Mouse (Mus musculus): ENCODE data around the gene Pmpcb. TPM values are rescaled to one million over a fixed set of nuclear protein-coding genes. Genes with fewer than 3 reads are reported as not detected.
A peak's percentile ranks its signal among the peaks of the same experiment; 100 is the strongest.

Pmpcb gene
- polyA plus RNA-seq, 2 experiments: 34.2 to 47.9 TPM

DNA sequence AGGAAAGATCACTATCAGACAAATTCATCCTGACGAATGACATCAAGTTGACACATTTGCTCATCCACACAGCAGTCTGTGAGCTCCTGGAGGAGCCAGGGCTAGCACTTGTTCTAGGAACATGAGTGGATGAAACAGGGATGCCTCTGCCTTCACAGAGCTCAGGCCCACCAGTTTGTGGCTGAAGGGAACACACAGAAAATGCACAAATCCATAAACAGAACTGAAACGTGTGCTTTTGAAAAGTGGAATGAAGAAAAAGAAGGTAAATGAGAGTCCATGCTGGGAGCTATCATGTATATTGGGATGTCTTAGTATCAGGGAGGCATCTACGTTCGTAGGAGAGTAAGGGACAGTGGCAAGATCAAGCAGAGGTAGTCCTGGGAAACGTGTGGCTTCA is 7.8 kb upstream of the Pmpcb start:
- DNase-seq (ENCODE audit: low read depth in 3 of 3, low spot score in 3 of 3): no peak

DNA sequence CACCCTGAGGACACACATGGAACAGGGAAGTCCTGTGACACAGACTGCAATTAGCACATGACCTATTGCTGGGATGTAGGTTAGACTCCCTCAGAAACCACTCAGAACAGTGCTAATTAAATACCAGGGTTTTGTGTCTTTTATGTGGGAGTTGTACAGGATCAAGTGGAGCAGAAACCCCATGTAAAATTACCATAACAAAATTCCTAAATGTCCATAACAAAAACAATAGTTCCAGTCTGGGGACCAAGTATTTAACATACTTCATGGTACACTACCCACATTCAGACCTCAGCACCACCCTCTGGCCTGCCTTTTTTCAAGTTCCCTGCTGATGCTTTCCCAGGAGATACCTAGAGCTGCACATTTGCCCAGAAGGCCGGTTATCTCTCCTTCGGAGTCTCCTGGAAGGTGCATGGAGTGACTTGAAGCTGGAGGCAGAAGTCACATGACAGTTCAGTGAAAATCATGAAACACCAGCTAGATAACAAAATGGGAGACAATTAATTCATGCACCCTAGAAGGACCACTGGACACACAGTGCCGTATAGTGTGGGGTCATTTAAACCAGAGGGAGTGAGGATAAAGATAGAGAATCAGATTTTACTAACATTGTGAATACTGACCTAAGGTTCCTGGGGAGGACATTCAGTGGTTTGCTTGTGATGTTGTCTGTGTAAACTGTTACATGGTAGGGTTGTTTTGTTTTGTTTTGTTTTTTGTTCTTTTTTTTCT is 4.6 kb upstream of the Pmpcb start:
- H3K4me3 ChIP-seq (ENCODE audit: insufficient read depth in 1 of 2, low read depth in 2 of 2, low read length in 2 of 2): no peak overlapping the region
- no peak overlapping the region for H3K27ac ChIP-seq
- H3K4me1 ChIP-seq (replicated peaks; ENCODE audit: control insufficient read depth in 2 of 2, insufficient read depth in 2 of 2, low read length in 1 of 2): no peaks in the 10 kb centered on the region
- no peak overlapping the region for H3K4me2 ChIP-seq (ENCODE audit: low read depth)
- no peaks in the 10 kb centered on the region for H3K27me3 ChIP-seq (ENCODE audit: control insufficient read depth, insufficient read depth, low read length)
- DNase-seq (ENCODE audit: low read depth in 3 of 3, low spot score in 3 of 3): no peak
- ATAC-seq (ENCODE audit: insufficient read depth): no peak
- no peaks in the 10 kb centered on the region for H3K36me3 ChIP-seq (replicated peaks; ENCODE audit: control insufficient read depth, insufficient read depth, low read depth)
- TF ChIP-seq EP300 (IDR thresholded peaks at IDR 0.05; ENCODE audit: low read depth) (no peak), CTCF (IDR thresholded peaks at IDR 0.05; ENCODE audit: low read depth) (no peak)
- no peak overlapping the region for H3K9ac ChIP-seq (replicated peaks)
- no peaks in the 10 kb centered on the region for H3K9me3 ChIP-seq (ENCODE audit: control insufficient read depth, low read length)
- 70% methylated on average over 3 of the region's 3 CpGs for WGBS (ENCODE audit: insufficient replicate concordance)

More for the DNA sequence above, 7.8 kb upstream of the Pmpcb start:
- Histone ChIP-seq H3K4me2 (ENCODE audit: low read depth) (no peak overlapping the region), H3K4me1 (replicated peaks; ENCODE audit: control insufficient read depth in 2 of 2, insufficient read depth in 2 of 2, low read length in 1 of 2) (no peaks in the 10 kb centered on the region), H3K27me3 (ENCODE audit: control insufficient read depth, insufficient read depth, low read length) (no peaks in the 10 kb centered on the region), H3K9me3 (ENCODE audit: control insufficient read depth, low read length) (no peaks in the 10 kb centered on the region), H3K27ac (no peak overlapping the region), H3K4me3 (ENCODE audit: insufficient read depth in 1 of 2, low read depth in 2 of 2, low read length in 2 of 2) (no peak overlapping the region), H3K9ac (replicated peaks) (no peak overlapping the region), H3K36me3 (replicated peaks; ENCODE audit: control insufficient read depth, insufficient read depth, low read depth) (no peaks in the 10 kb centered on the region)
- WGBS (ENCODE audit: insufficient replicate concordance): 57% methylated on average over 5 of the region's 5 CpGs
- ATAC-seq (ENCODE audit: insufficient read depth): no peak
- TF ChIP-seq CTCF (IDR thresholded peaks at IDR 0.05; ENCODE audit: low read depth) (no peak), EP300 (IDR thresholded peaks at IDR 0.05; ENCODE audit: low read depth) (no peak)

- peaks cover 0 to 4% of the 10 kb centered on the region in 2 experiments; a peak in 2 of 4 replicates for H3K4me1 ChIP-seq (replicated peaks; ENCODE audit: control insufficient read depth in 2 of 2, insufficient read depth in 2 of 2, low read length in 1 of 2)
- no peak for ATAC-seq (ENCODE audit: insufficient read depth)
- no peak for DNase-seq (ENCODE audit: low read depth in 3 of 3, low spot score in 3 of 3)
- no peaks in the 10 kb centered on the region for H3K9me3 ChIP-seq (ENCODE audit: control insufficient read depth, low read length)
- H3K36me3 ChIP-seq (replicated peaks; ENCODE audit: control insufficient read depth, insufficient read depth, low read depth): no peaks in the 10 kb centered on the region
- TF ChIP-seq CTCF (IDR thresholded peaks at IDR 0.05; ENCODE audit: low read depth) (peak; percentile 45; the same call in 1 of the 2 replicates), EP300 (IDR thresholded peaks at IDR 0.05; ENCODE audit: low read depth) (no peak)
- H3K9ac ChIP-seq (replicated peaks): no peak overlapping the region
- H3K27ac ChIP-seq: no peak overlapping the region
- no peak overlapping the region for H3K4me2 ChIP-seq (ENCODE audit: low read depth)
- H3K27me3 ChIP-seq (ENCODE audit: control insufficient read depth, insufficient read depth, low read length): no peaks in the 10 kb centered on the region
- no peak overlapping the region for H3K4me3 ChIP-seq (ENCODE audit: insufficient read depth in 1 of 2, low read depth in 2 of 2, low read length in 2 of 2)
- 62% methylated on average over 8 of the region's 8 CpGs for WGBS (ENCODE audit: insufficient replicate concordance)
Observed at GRCm38 (mm10) chr5:21732930-21733329, 4.0 kb upstream of the Pmpcb start.

DNA sequence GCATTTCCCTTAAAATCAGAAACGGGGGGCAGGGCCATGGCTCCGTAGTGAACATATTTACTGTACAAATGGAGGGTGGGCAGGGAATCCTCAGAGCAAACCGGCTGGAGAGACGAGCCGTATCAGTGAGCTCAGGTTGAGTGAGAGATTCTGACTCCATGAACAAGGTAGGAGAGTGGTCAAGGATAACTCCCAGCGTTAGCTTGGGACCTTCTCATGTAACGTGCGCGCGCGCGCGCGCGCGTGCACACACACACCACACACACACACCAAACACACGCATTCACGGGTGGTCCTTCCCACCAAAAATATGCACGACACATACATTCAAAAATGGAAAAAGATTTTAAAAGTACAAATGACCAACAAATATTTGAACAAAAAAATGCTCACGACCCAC is 1.8 kb upstream of the Pmpcb start:
- H3K27ac ChIP-seq: no peak overlapping the region
- DNase-seq (ENCODE audit: low read depth in 3 of 3, low spot score in 3 of 3) (no peak), ATAC-seq (ENCODE audit: insufficient read depth) (no peak)
- peak overlapping the region; percentile 26 to 66; a peak in 3 of 4 replicates for H3K4me3 ChIP-seq (ENCODE audit: insufficient read depth in 1 of 2, low read depth in 2 of 2, low read length in 2 of 2)
- no peaks in the 10 kb centered on the region for H3K27me3 ChIP-seq (ENCODE audit: control insufficient read depth, insufficient read depth, low read length)
- H3K9ac ChIP-seq (replicated peaks): no peak overlapping the region
- H3K4me2 ChIP-seq (ENCODE audit: low read depth): peak overlapping the region; percentile 6
- peaks cover 0 to 7% of the 10 kb centered on the region in 2 experiments; a peak in 2 of 4 replicates for H3K4me1 ChIP-seq (replicated peaks; ENCODE audit: control insufficient read depth in 2 of 2, insufficient read depth in 2 of 2, low read length in 1 of 2)
- no peaks in the 10 kb centered on the region for H3K9me3 ChIP-seq (ENCODE audit: control insufficient read depth, low read length)
- no peak for TF ChIP-seq EP300 (IDR thresholded peaks at IDR 0.05; ENCODE audit: low read depth)
- no peak for TF ChIP-seq CTCF (IDR thresholded peaks at IDR 0.05; ENCODE audit: low read depth)
- peaks cover 5% of the 10 kb centered on the region for H3K36me3 ChIP-seq (replicated peaks; ENCODE audit: control insufficient read depth, insufficient read depth, low read depth)
- WGBS (ENCODE audit: insufficient replicate concordance): 69% methylated on average over 20 of the region's 20 CpGs

- WGBS (ENCODE audit: insufficient replicate concordance): 14% methylated on average over 10 of the region's 10 CpGs
- no peak overlapping the region for H3K27ac ChIP-seq
- H3K27me3 ChIP-seq (ENCODE audit: control insufficient read depth, insufficient read depth, low read length): no peaks in the 10 kb centered on the region
- peaks cover 6% of the 10 kb centered on the region for H3K36me3 ChIP-seq (replicated peaks; ENCODE audit: control insufficient read depth, insufficient read depth, low read depth)
- no peaks in the 10 kb centered on the region for H3K9me3 ChIP-seq (ENCODE audit: control insufficient read depth, low read length)
- peak overlapping the region; percentile 6 for H3K4me2 ChIP-seq (ENCODE audit: low read depth)
- H3K9ac ChIP-seq (replicated peaks): no peak overlapping the region
- DNase-seq (ENCODE audit: low read depth in 3 of 3, low spot score in 3 of 3): peak; percentile 59 to 73 (median 69)
- TF ChIP-seq EP300 (IDR thresholded peaks at IDR 0.05; ENCODE audit: low read depth): no peak
- TF ChIP-seq CTCF (IDR thresholded peaks at IDR 0.05; ENCODE audit: low read depth): peak; percentile 84
- peaks cover 0 to 7% of the 10 kb centered on the region in 2 experiments; a peak in 2 of 4 replicates for H3K4me1 ChIP-seq (replicated peaks; ENCODE audit: control insufficient read depth in 2 of 2, insufficient read depth in 2 of 2, low read length in 1 of 2)
- peak overlapping the region; percentile 26 to 66 for H3K4me3 ChIP-seq (ENCODE audit: insufficient read depth in 1 of 2, low read depth in 2 of 2, low read length in 2 of 2)
- ATAC-seq (ENCODE audit: insufficient read depth): peak; percentile 43
Observed at GRCm38 (mm10) chr5:21735584-21735983, 1.4 kb upstream of the Pmpcb start.
